Mouse (Mus musculus): ENCODE measurements around the gene Stx7. TPM values are rescaled to one million over a fixed set of nuclear protein-coding genes. Genes with fewer than 3 reads are reported as not detected.
A peak's percentile ranks its signal among the peaks of the same experiment; 100 is the strongest.
"Not testable (repeated sequence)": the region's sequence is repeated elsewhere in the genome, so short reads cannot be mapped to it uniquely, and the experiment has no call there.

The Stx7 gene
- total RNA-seq (2014; fragmentation: Nextera tagmentation) (18.7 and 32.2 TPM in 2 replicates), total RNA-seq (2017) (28.1 and 29.5 TPM in 2 replicates)

DNA sequence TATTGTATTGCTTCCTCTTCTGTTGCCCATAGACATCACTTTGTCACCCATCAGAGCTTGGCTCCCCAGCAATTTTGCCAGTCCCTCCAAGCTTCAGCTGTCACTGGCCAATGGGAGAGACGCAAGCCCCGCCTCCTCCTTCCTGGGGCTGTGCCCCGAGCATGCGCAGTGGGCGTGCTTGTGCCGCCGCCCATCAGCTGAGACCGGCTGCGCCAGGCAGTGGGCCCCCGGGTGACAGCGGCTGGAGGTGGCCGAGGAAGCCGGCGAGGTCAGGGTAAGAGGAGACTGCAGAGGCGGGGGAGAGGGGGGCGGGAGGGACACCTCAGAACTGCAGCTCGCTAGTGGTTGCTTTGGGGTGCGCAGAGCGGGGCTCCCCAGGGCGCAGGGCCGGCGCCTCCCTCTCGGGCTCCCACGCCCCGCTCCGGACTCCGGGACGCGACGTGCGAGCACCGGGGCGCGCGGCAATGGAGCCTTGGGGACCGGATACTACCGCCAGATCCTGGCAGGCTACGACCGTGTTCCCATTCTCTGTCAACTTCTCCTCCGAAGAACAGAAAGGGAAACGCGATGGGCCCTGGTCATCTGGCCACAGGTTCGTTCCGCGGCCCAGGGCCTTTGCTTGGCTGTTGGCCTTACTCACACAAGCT lies at the start of gene Stx7:
Gene Stx7 (plus strand): TSS at position 168 of the 647 bp plus-strand sequence.
- ATAC-seq (replicated peaks; ENCODE audit: low FRiP score, low TSS enrichment, poor library complexity, severe bottlenecking) = peak; percentile 97

DNA sequence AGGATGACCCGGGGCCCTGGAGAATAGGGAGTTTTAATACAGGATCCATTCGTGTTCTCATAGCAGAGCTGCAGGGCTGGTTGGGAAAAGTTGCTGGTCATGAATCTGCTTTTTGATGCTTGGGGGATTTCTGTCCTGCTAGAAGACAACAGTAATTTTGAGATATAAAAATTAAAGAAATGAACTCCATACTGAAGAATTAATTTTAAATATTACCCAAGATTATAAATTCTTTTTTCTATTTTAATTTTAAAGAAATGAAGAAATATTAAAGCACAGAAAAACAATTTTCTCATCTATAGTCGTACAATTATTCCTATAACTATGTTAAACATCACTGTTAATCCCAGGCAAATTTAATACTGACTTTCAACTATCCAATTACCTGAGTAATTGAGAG lies 47.3 kb upstream of the Stx7 start, which contains the start of gene Taar8c:
Gene Taar8c (minus strand): TSS at position 101 of the 400 bp plus-strand sequence.
- ATAC-seq (replicated peaks; ENCODE audit: low FRiP score, low TSS enrichment, poor library complexity, severe bottlenecking) = not testable (repeated sequence)

DNA sequence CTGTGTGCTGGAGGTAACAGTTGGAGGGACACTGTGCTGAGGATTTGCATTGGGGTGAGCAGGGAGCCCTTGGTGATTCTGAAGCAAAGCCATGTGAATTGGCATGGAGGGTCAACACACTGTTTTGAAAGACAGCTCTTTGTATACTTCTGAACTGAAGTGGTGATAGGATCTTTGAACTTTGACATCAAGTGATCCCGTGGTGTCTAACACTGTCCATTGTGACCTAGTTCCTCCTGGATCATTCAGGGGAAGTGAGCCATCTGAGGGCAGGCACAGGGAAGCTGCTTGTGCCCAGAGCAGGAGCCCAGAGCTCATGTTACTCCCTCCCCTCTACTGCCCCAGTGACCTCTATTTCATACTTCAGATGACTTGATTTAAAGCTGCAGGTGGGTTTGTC lies 45.8 kb upstream of the Stx7 start:
- ATAC-seq (replicated peaks; ENCODE audit: low FRiP score, low TSS enrichment, poor library complexity, severe bottlenecking) = not testable (repeated sequence)

DNA sequence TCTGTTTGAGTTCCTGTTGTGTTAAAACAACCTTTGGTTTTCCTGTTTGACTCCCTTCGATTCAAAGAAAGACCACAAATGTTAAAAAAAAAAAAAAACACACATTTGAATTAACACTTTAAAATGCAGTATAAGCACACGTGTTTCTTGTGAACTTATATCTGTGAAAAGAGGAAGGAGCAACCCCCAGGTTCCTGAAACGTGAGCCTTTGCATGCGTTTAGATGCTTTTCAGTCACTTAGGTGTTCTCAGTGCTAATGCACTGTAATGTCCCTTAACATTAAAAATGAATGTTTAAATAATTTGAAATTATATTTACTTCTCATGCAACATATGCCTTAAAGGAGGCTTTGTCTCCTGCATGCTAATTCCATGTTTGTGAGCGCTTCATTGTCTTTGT lies 41.4 kb upstream of the Stx7 start:
- no peak for ATAC-seq (replicated peaks; ENCODE audit: low FRiP score, low TSS enrichment, poor library complexity, severe bottlenecking)

DNA sequence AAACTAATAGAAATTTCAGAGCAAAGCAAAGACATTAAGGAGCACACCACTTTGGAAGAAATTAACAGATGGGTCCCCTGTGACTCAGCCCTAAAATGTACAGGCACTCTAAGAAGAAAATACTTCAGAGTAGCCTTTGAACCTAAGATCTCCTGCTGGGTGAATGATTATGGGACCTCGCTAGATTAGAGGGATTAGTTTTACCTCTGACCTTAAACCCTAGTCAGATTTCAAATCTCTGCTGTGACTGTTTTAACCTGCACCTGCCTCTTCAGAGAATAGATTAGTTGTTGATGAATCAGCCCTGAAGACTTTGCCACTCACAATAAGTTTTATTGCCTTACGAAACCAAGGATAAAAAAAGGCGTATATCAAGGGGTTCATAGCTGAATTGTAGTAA lies 40.9 kb upstream of the Stx7 start:
- ATAC-seq (replicated peaks; ENCODE audit: low FRiP score, low TSS enrichment, poor library complexity, severe bottlenecking) = no peak

DNA sequence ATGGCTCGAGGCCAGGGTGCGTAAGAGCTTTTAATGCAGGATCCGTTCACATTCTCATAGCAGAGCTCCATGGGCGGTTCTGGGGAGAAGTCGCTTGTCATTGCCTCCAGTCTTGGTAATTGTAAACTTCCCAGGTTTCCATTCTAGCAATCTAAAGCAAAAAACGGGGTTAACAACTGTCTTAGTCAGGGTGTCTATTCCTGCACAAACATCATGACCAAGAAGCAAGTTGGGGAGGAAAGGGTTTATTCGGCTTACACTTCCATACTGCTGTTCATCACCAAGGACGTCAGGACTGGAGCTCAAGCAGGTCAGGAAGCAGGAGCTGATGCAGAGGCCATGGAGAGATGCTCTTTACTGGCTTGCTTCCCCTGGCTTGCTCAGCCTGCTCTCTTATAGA lies 39.7 kb upstream of the Stx7 start, which contains the start of gene Taar9:
Gene Taar9 (minus strand): TSS at position 101 of the 400 bp plus-strand sequence.
- not testable (repeated sequence) for ATAC-seq (replicated peaks; ENCODE audit: low FRiP score, low TSS enrichment, poor library complexity, severe bottlenecking)

DNA sequence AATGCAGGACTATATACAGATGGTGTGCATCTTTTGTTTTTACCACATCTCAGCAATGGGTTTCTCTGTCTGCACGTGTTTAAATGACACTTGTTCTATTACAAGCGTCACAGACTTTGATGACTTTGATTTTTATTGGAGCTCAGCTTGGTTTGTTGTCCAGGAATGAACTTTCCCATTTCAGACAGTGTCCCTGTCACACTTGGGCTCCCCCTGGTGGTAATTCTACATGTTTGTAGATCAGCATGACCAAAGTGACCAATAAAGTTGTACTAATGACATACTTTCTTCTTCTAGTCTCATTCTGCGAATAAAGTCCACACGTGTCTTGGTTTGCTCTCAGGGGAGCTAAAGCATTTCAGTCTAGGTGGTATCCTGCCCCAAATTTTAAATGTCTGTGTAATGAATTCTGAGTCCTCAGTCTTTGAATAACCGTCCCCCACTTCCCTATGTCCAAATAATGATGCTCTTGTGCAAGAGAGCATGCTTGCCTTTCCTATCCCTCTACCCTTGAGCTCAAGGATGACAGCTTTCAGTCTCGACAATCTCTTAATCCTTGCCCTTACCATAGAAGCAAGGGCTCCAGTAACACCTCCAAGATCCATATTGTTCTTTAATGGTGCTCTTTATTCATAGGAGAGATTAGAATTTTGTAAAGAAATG lies 37.9 kb upstream of the Stx7 start:
- peak; percentile 74 for ATAC-seq (replicated peaks; ENCODE audit: low FRiP score, low TSS enrichment, poor library complexity, severe bottlenecking)

DNA sequence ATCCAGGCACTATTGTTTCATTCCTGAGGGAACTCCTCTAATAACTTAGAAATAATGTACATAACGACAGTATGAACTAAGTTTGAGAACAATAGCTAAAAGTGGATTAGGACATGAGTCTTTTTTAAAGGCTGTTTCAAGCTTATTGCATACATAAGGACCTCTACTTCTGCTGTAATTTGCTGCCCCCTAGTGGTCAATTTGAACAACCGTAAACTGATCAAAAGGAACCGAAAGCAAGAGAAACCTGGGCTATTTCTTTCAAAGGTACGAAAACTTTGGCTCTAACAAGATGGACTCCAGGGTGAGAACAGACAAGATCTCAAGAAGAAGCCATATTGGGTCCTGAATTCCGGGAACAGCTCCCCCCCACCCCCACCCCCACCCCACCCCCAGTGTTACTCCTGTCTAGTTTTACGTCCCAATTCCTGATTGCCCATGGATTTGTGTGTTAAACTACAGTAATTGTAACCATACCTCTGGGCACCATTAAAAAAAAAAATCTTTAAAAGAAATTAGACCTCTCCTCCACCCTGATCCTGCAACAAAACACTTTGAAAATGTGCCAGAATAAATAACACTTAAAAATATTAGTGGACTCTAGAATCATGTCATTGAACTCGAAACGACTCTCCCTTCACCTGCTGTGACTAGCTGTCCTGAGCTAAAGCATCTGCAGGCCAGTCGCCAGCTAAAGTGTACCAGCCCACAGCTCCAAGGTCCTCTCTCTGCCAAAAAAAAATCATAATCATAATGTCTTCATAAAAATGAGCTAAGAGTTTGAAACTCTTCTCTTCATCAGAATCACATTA lies 17.4 kb upstream of the Stx7 start:
- peak; percentile 79 for ATAC-seq (replicated peaks; ENCODE audit: low FRiP score, low TSS enrichment, poor library complexity, severe bottlenecking)

DNA sequence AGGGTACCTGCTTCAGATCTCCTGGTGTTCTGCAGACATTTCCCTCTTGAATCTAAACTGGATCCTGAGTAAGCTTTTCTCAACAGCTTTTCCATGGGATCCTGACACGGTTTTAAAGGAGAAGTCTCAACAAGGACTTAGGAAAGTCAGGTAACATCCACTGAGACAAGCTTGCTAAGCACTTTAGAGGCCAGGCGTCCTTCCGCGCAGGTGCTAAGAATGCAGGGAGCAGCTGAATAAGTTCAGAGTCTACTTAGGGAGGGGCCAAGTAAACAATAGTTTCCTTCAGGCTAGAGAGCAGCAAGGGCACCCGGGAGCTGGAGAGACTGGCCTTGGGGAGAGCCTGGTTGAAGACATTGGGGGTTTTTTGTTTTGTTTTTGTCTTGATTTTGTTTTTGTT lies 16.8 kb upstream of the Stx7 start:
- no peak for ATAC-seq (replicated peaks; ENCODE audit: low FRiP score, low TSS enrichment, poor library complexity, severe bottlenecking)

DNA sequence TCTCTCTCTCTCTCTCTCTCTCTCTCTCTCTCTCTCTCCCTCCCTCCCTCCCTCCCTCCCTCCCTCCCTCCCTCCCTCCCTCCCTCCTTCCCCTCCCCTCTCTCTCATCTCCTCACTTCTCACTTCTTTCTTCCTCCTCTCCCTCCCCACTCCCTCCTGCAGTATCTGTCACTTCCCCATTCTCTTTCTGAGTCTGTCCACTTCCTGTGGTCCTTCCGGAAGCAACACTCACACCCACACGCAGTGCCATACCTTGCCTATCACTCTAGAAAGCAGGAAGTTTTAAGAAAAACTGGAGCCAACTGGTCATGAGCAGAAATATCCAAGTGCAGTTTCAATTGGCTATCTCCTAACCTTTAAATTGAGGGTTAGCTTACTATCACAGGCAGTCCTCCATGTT lies 16.0 kb upstream of the Stx7 start:
- ATAC-seq (replicated peaks; ENCODE audit: low FRiP score, low TSS enrichment, poor library complexity, severe bottlenecking) = no peak

DNA sequence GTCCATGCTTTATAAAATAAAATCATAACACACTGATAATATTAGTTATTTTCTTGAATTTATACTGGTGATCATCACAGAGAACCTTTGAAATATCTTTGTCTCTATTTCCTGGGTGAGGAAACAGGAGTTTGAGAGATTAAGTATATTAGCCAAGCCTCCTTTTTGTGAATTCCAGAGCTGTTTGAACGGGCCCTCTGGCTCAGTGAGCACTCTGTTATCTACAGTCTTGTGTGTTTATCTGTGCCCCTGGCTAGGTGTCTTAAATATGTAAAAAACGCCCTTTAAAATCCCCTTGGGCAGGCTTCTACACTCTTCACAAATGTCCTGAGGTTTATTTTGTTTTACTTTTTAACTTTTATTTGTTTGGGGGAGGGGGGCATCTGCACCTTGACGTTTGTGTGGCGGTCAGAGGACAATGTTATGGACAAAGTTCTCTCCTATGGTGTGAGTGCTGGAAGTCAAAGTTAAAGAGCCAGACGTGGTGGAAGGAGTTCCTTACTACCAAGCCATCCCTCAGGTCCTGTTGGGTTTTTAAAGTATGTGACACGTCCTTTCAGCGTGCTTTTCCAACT lies 14.9 kb upstream of the Stx7 start:
- ATAC-seq (replicated peaks; ENCODE audit: low FRiP score, low TSS enrichment, poor library complexity, severe bottlenecking) = peak; percentile 85

DNA sequence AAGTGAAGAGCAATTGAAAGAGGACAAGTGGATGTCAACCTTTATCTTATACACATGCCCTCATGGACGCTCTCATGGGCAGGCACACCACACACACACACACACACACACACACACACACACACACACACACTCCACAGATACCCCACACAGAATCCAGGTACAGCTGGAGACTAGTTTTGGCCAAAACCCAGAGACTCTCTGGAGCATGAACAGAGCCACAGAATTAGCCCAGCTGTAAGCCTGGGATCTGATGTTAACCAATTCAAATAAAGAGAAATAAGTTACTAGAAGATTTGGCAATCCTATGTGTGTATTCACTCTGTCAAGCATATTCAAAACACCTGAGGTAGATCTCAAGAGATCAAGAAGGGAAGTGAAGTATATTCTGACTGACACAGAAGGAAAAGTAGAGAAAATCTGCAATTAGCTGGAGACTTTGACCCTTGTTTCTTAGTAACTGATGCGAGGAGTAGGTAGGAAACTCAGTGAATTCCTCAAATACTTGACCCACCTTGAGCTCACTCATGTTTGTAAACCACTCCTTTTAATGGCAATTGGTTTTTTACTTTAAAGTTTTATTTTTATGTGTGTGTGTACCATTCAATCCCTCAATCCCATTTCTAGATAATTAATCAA lies 10.4 kb upstream of the Stx7 start:
- no peak for ATAC-seq (replicated peaks; ENCODE audit: low FRiP score, low TSS enrichment, poor library complexity, severe bottlenecking)

DNA sequence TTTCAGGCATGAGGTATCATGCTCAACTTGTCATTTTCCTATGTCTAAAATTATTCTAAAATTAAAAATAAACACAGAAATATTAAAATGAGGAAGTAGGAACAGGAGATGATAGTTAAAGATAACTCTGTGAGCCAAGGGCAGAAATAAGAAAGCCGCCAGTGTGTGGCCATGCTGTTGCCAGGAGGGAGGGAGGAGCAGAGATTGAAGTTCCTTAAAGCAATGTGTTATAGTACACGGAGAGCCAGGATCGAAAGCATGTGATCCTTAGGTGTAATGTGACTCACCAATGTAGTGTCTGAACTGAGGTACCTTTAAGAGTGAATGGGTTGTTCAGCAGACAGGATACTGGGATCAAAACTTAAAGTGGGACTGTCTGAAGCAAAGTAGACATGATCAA lies 6.4 kb upstream of the Stx7 start:
- no peak for ATAC-seq (replicated peaks; ENCODE audit: low FRiP score, low TSS enrichment, poor library complexity, severe bottlenecking)

DNA sequence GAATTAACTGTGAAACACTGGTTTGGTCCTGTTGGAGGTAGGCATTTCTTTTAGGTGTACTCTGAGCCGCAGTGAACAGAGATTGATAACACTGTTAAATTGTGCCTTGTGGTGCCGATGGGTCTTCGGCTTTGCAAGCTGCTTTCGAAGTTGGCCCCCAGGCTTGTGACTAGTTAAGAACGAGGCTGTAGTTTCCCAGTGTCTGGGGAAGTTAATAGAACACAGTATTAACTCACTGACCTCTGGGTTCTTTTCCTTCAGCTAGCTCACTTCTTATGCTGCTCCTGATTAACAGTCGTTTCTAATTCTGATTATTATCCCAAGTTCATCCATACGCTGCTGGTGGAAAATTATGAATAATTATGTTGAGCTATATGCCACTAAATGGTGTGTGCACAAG lies 984 bp downstream of the Stx7 start:
- no peak for ATAC-seq (replicated peaks; ENCODE audit: low FRiP score, low TSS enrichment, poor library complexity, severe bottlenecking)

DNA sequence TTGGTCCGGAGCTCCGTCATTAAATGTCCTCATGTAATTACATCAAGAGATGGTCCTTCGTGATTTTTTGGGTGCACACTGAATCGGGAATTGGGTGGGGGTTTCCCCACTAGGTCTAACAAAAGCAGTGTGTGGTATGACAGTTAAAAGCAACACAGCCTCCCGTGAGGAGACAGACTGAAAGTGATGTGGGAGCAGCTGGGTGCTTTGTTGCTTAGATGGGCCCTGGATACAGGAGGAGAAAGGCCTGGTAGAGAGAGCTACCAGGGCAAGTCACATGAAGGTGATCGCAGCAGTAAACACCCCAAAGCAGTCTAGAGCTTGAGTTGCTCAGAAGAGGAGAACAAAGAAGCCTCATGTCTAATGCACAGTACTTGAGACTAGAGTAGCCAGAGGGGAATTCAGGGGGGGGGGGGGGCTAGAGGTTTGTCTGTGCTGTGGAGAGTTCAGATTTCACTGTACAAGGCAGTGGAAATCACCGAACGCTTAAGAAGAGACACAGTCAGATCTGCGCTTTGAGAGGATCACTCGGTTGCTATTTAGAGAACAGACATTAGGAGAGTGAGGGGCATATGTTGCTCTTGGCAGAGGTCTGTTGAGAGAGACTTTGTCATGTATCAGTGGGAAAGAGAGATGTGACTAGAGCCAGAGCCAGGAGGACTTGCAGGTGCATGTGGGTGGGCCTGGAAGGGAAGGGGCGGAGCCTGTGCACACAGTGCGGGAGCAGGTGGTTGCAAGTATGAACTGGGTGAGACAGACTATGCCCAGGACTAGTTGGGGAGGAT lies 9.6 kb downstream of the Stx7 start:
- 0 out of 2 replicates have a peak, but pooled peaks have one; percentile 45 for ATAC-seq (replicated peaks; ENCODE audit: low FRiP score, low TSS enrichment, poor library complexity, severe bottlenecking)

DNA sequence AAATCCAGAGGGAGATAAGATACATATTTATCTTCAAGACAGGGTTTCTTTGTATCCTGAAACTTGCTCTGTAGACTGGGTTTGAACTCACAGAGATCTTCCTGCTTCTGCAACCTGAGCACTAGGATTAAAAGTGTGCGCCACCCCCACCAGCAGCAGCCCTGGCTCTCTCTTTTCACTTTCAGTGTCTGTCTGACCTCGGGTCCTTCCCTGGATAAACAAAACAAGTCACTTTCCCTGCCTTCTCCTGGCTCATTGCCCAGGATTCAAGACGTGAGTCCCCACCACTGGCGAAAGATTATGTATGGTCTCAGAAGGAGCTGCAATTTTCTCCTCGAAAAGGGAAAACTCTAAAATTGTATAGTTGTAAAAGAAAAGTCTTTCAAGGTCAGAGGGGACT lies 10.5 kb downstream of the Stx7 start:
- no peak for ATAC-seq (replicated peaks; ENCODE audit: low FRiP score, low TSS enrichment, poor library complexity, severe bottlenecking)

DNA sequence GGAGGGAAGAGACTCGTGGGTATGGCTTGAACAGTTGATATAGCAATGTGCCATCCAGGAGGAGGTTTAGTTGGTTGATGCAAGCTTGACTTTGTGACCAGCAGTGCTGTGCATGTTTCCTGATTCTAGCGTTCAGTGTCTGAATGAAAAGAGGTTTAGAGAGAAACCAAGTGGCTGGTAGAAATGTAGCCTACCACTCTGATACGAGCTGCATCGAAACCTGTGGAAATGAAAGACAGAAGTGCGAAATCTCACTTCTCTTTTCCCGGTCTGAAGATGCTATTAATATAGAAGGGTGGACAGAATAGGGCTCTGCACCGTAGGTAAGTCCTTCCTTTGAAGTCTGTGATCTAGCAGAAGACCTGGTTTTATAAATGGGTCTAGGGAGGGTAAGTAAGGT lies 11.2 kb downstream of the Stx7 start:
- ATAC-seq (replicated peaks; ENCODE audit: low FRiP score, low TSS enrichment, poor library complexity, severe bottlenecking) = no peak

DNA sequence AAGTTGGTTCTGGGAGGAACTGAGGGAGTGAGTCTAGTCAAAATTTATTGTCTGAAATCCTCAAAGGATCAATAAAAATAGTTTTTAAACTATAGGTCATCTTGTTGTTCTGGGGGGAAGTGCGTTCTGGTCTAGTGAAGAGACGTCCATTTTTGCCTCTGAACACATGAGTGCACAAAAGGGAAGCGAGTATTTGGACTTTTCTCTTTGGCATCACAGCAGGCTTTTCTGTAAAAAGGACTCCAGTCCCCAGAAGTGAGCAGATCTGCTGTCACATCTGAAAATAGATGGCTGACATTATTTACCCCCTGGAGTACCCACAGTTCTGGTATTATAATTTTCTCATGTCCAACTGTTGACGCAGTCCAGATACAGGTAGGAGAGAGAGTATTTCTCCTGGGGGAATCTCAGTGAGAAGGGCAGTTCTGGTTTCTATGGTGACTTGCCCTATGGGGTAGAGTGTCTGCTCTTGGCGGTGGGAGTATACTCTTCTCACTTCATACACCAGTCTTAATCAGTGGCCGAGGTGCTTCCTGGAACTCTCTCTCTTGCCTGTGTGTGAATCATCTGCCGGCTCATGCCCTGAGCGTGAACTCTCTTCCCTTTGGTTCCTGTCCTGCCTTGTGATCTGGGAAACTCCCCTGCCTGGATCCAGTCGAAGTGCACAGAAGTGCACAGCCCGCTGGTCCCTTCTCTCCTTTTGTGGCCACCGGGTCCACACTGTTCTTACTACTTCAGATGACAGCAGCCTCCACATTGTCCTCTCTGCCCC lies 15.2 kb downstream of the Stx7 start:
- ATAC-seq (replicated peaks; ENCODE audit: low FRiP score, low TSS enrichment, poor library complexity, severe bottlenecking) = no peak

Data from megakaryocyte-erythroid progenitor cell, adult 5-6 weeks (primary cell).